Mouse (Mus musculus) forebrain, embryonic 14.5 days (tissue): ENCODE measurements around the gene Tchp. TPM values are rescaled to one million over a fixed set of nuclear protein-coding genes. Genes with fewer than 3 reads are reported as not detected.
A peak's percentile ranks its signal among the peaks of the same experiment; 100 is the strongest.

ENCODE experiments used
- ATAC-seq: fragments of 200-750 bp; cut with Nextera tagmentation; 2 replicates; pipeline ENCODE4 v1.8.0; 2017; ENCODE audit warnings: mild to moderate bottlenecking, moderate library complexity
- DNase-seq: peaks from one replicate; pipeline ENCODE4 v3.0.0-alpha.2; 2015; ENCODE audit warnings: low spot score
- H3K27ac ChIP-seq: fragments of 300-500 bp; sonication (generic); 2 replicates; pipeline ENCODE4 v1.5.1; 2014; ENCODE audit warnings: low read depth, mild to moderate bottlenecking, control low read depth, low read length, moderate library complexity
- H3K27me3 ChIP-seq: fragments of 300-500 bp; sonication (generic); replicated peaks from 2 replicates; pipeline ENCODE4 v1.6.1; 2014; ENCODE audit warnings: low read length, control low read depth, mixed read lengths; ENCODE audit not compliant: control insufficient read depth, insufficient read depth
- H3K36me3 ChIP-seq: fragments of 300-500 bp; sonication (generic); 2 replicates; pipeline ENCODE4 v1.6.1; 2014; ENCODE audit warnings: low read length, control low read depth; ENCODE audit not compliant: control insufficient read depth, insufficient read depth
- H3K4me1 ChIP-seq: fragments of 300-500 bp; sonication (generic); 2 replicates; pipeline ENCODE4 v1.6.1; 2014; ENCODE audit warnings: antibody characterized with exemption, low read length, control low read depth; ENCODE audit not compliant: control insufficient read depth, insufficient read depth
- H3K4me2 ChIP-seq: fragments of 300-500 bp; sonication (generic); 2 replicates; pipeline ENCODE4 v1.6.1; 2014; ENCODE audit warnings: mild to moderate bottlenecking, control low read depth, low read length
- H3K4me3 ChIP-seq: fragments of 300-500 bp; sonication (generic); 2 replicates; pipeline ENCODE4 v1.5.1; 2014; ENCODE audit warnings: low read depth, low read length, control low read depth
- H3K9ac ChIP-seq: fragments of 300-500 bp; sonication (generic); 2 replicates; pipeline ENCODE4 v1.6.1; 2014; ENCODE audit warnings: mild to moderate bottlenecking, low read length, control low read depth, moderate library complexity
- H3K9me3 ChIP-seq: fragments of 300-500 bp; sonication (generic); replicated peaks from 2 replicates; pipeline ENCODE4 v1.6.1; 2016; ENCODE audit warnings: low read length, control low read depth, mixed read lengths; ENCODE audit not compliant: control insufficient read depth
- WGBS: fragments of 180-500 bp; shearing (Covaris S2); extraction: QIAGEN DNeasy Blood & Tissue Kit; methylation state at CpG from one replicate; pipeline ENCODE4 v1.1.7; 2014; 5-methylcytosine and 5-hydroxymethylcytosine counted together
- polyA plus RNA-seq: library from polyadenylated mRNA; unstranded; fragments of >200 nt; fragmentation: Nextera tagmentation; extraction: Ambion mirVana; gene quantifications from 2 replicates; pipeline ENCODE4 v1.2.1, GENCODE M21; 2014

The Tchp gene
- polyA plus RNA-seq, 1 experiment from 2014 or later, result 7.1 TPM

- no peaks in the 10 kb centered on the region for H3K9me3 ChIP-seq
- H3K4me1 ChIP-seq, result peaks cover 10% of the 10 kb centered on the region
- ATAC-seq (no peak), DNase-seq (peak; percentile 16)
- peak overlapping the region; percentile 94 for H3K4me2 ChIP-seq
- H3K4me3 ChIP-seq, result peak overlapping the region; percentile 75
- 18% methylated on average over 16 of the region's 16 CpGs for WGBS
- no peaks in the 10 kb centered on the region for H3K36me3 ChIP-seq
- peak overlapping the region; percentile 83 for H3K9ac ChIP-seq
- H3K27ac ChIP-seq, result no peak overlapping the region
- H3K27me3 ChIP-seq, result 0 out of 2 replicates have a peak, but pooled peaks cover 3% of the 10 kb centered on the region
Observed at GRCm38 (mm10) chr5:114689700-114690366, 17.7 kb upstream of the Tchp start.

GRCm38 (mm10) chr5:114690633-114691567 is 16.7 kb upstream of the Tchp start, which contains the start of gene Gltp:
Gltp (minus strand) TSS chr5:114690984.
- 0 out of 2 replicates have a peak, but pooled peaks cover 3% of the 10 kb centered on the region for H3K27me3 ChIP-seq
- ATAC-seq (peak; percentile 98), DNase-seq (peak; percentile 97)
- H3K4me3 ChIP-seq, result peak within 1 kb of the TSS; percentile 75
- peak within 1 kb of the TSS; percentile 27; the same call in 1 of the 2 replicates for H3K27ac ChIP-seq
- H3K36me3 ChIP-seq, result no peaks in the 10 kb centered on the region
- peak within 1 kb of the TSS; percentile 83 for H3K9ac ChIP-seq
- H3K9me3 ChIP-seq, result no peaks in the 10 kb centered on the region
- peaks cover 10% of the 10 kb centered on the region for H3K4me1 ChIP-seq
- H3K4me2 ChIP-seq, result peak within 1 kb of the TSS; percentile 94
- 6% methylated on average over 54 of the region's 75 CpGs for WGBS

- Histone ChIP-seq H3K27me3 (0 out of 2 replicates have a peak, but pooled peaks cover 3% of the 10 kb centered on the region), H3K9ac (no peak overlapping the region), H3K36me3 (no peaks in the 10 kb centered on the region), H3K4me2 (no peak overlapping the region), H3K4me1 (0 out of 2 replicates have a peak, but pooled peaks cover 3% of the 10 kb centered on the region), H3K4me3 (no peak overlapping the region), H3K27ac (no peak overlapping the region), H3K9me3 (no peaks in the 10 kb centered on the region)
- no peak for DNase-seq
- no peak for ATAC-seq
- WGBS, result 73% methylated on average over 5 of the region's 5 CpGs
Observed at GRCm38 (mm10) chr5:114695775-114696174, 11.8 kb upstream of the Tchp start.

GRCm38 (mm10) chr5:114696939-114697338 is 10.6 kb upstream of the Tchp start:
- no peaks in the 10 kb centered on the region for H3K36me3 ChIP-seq
- no peak overlapping the region for H3K27ac ChIP-seq
- H3K9ac ChIP-seq, result no peak overlapping the region
- H3K4me2 ChIP-seq, result no peak overlapping the region
- DNase-seq (no peak), ATAC-seq (no peak)
- H3K4me1 ChIP-seq, result no peaks in the 10 kb centered on the region
- H3K9me3 ChIP-seq, result no peaks in the 10 kb centered on the region
- 0 out of 2 replicates have a peak, but pooled peaks cover 3% of the 10 kb centered on the region for H3K27me3 ChIP-seq
- 82% methylated on average over 17 of the region's 17 CpGs for WGBS
- no peak overlapping the region for H3K4me3 ChIP-seq

- H3K4me3 ChIP-seq, result no peak overlapping the region
- no peak overlapping the region for H3K4me2 ChIP-seq
- 57% methylated on average over 19 of the region's 19 CpGs for WGBS
- H3K4me1 ChIP-seq, result no peaks in the 10 kb centered on the region
- H3K9me3 ChIP-seq, result no peaks in the 10 kb centered on the region
- peak; percentile 92 for DNase-seq
- ATAC-seq, result peak; percentile 84
- H3K36me3 ChIP-seq, result no peaks in the 10 kb centered on the region
- 0 out of 2 replicates have a peak, but pooled peaks cover 3% of the 10 kb centered on the region for H3K27me3 ChIP-seq
- no peak overlapping the region for H3K27ac ChIP-seq
- no peak overlapping the region for H3K9ac ChIP-seq
Observed at GRCm38 (mm10) chr5:114698044-114698746, 9.4 kb upstream of the Tchp start.

- no peak for DNase-seq
- Histone ChIP-seq H3K4me1 (no peaks in the 10 kb centered on the region), H3K27me3 (0 out of 2 replicates have a peak, but pooled peaks cover 2% of the 10 kb centered on the region), H3K4me2 (no peak overlapping the region), H3K36me3 (no peaks in the 10 kb centered on the region), H3K9ac (no peak overlapping the region), H3K9me3 (no peaks in the 10 kb centered on the region), H3K27ac (no peak overlapping the region), H3K4me3 (no peak overlapping the region)
- no peak for ATAC-seq
- WGBS, result 66% methylated on average over 7 of the region's 7 CpGs
Observed at GRCm38 (mm10) chr5:114699015-114699414, 8.5 kb upstream of the Tchp start.

- no peaks in the 10 kb centered on the region for H3K36me3 ChIP-seq
- ATAC-seq (no peak), DNase-seq (peak; percentile 11)
- no peak overlapping the region for H3K27ac ChIP-seq
- no peaks in the 10 kb centered on the region for H3K9me3 ChIP-seq
- H3K4me1 ChIP-seq, result no peaks in the 10 kb centered on the region
- no peaks in the 10 kb centered on the region for H3K27me3 ChIP-seq
- no peak overlapping the region for H3K9ac ChIP-seq
- WGBS, result 58% methylated on average over 14 of the region's 14 CpGs
- no peak overlapping the region for H3K4me2 ChIP-seq
- no peak overlapping the region for H3K4me3 ChIP-seq
Observed at GRCm38 (mm10) chr5:114702403-114703392, 4.9 kb upstream of the Tchp start.
